Comparison of ENCODE assay signal across 9 mouse cellular contexts in genomic region chr1:171358421-171358820, GRCm38 (mm10). TPM values are rescaled to one million over a fixed set of nuclear protein-coding genes. Genes with fewer than 3 reads are reported as not detected.
A peak's percentile ranks its signal among the peaks of the same experiment; 100 is the strongest.
DNase-seq lines count a peak whose midpoint lies in the region; ATAC-seq and TF ChIP-seq lines count a peak whose summit lies in the region.
"Had no signal": no experiment of that assay in that cellular context is flagged by ENCODE, and none has a peak within 500 bp of the region (broad histone marks: within the 10 kb centered on the region; RNA-seq: fewer than 3 reads in every experiment).

No protein-coding gene starts in this region.

- H3K27me3 ChIP-seq in cerebellum, adult 2 months (ENCODE audit: control insufficient read depth, insufficient read depth, low read length) = no peaks in the 10 kb centered on the region
- H3K27me3 ChIP-seq in limb, embryonic 14.5 days (ENCODE audit: control insufficient read depth, insufficient read depth, low read length) = no peaks in the 10 kb centered on the region
- H3K27me3 ChIP-seq in limb, embryonic 10.5 days (ENCODE audit: low read depth, poor library complexity, severe bottlenecking) = no peaks in the 10 kb centered on the region

- peaks cover 12% of the 10 kb centered on the region; the same call in 1 of the 2 replicates for H3K4me1 ChIP-seq in cerebellum, adult 2 months (ENCODE audit: control insufficient read depth, insufficient read depth, low read length)
- peaks cover 13% of the 10 kb centered on the region; the same call in 1 of the 2 replicates for H3K4me1 ChIP-seq in limb, embryonic 14.5 days (ENCODE audit: control insufficient read depth, insufficient read depth, low read length)
- peaks cover 22% of the 10 kb centered on the region for H3K4me1 ChIP-seq in limb, embryonic 10.5 days

- 54% methylated on average over 4 of the region's 4 CpGs for WGBS in cerebellum, adult 2 months
- 78% methylated on average over 4 of the region's 4 CpGs for WGBS in limb, embryonic 14.5 days
- WGBS in limb, embryonic 10.5 days = 76% methylated on average over 4 of the region's 4 CpGs

- H3K27ac ChIP-seq in cerebellum, adult 2 months (ENCODE audit: insufficient read depth, low read length) = no peak overlapping the region
- no peak overlapping the region for H3K27ac ChIP-seq in limb, embryonic 14.5 days (replicated peaks; ENCODE audit: low read depth, low read length)
- H3K27ac ChIP-seq in limb, embryonic 10.5 days = no peak overlapping the region

- H3K36me3 ChIP-seq in limb, embryonic 14.5 days (ENCODE audit: control insufficient read depth, insufficient read depth, low read length) = peaks cover 26% of the 10 kb centered on the region
- H3K36me3 ChIP-seq in limb, embryonic 10.5 days = peaks cover 40% of the 10 kb centered on the region

- no peak for ATAC-seq in limb, embryonic 14.5 days (ENCODE audit: low FRiP score, low read depth)

- DNase-seq in cerebellum, adult 2 months = peak in 1 of 2 experiments; percentile 47
- DNase-seq in cerebellum, postnatal 4 days (ENCODE audit: low spot score in 2 of 2) = no peak
- peak; percentile 42 for DNase-seq in limb, embryonic 14.5 days (ENCODE audit: low spot score)
- DNase-seq in limb, embryonic 10.5 days (ENCODE audit: low spot score) = no peak
- peak; percentile 14 for DNase-seq in adipocyte (ENCODE audit: low spot score)
- DNase-seq in natural killer cell, adult 2 months (ENCODE audit: low spot score in 2 of 2) = peak; percentile 38 to 61
- DNase-seq in neural tube, embryonic 10.5 days (ENCODE audit: extremely low spot score, low spot score) = no peak
- no peak for DNase-seq in gastrocnemius, postnatal 10 days

- TF ChIP-seq POLR2A in cerebellum, adult 2 months (IDR thresholded peaks at IDR 0.05; ENCODE audit: borderline replicate concordance, insufficient read depth, low read length) = no peak
- no peak for TF ChIP-seq POLR2A in limb, embryonic 14.5 days (IDR thresholded peaks at IDR 0.05; ENCODE audit: borderline replicate concordance, extremely low read depth, insufficient read depth, insufficient read length)

- no peak overlapping the region for H3K4me2 ChIP-seq in limb, embryonic 14.5 days (replicated peaks; ENCODE audit: low read depth, low read length, severe bottlenecking)

- H3K9me3 ChIP-seq in limb, embryonic 14.5 days (ENCODE audit: control insufficient read depth, low read length) = no peaks in the 10 kb centered on the region
- no peaks in the 10 kb centered on the region for H3K9me3 ChIP-seq in limb, embryonic 10.5 days (replicated peaks)

- H3K9ac ChIP-seq in limb, embryonic 14.5 days (ENCODE audit: low read depth, low read length, severe bottlenecking) = no peak overlapping the region

- H3K4me3 ChIP-seq in cerebellum, adult 2 months (replicated peaks; ENCODE audit: insufficient read depth, low read depth, low read length) = no peak overlapping the region
- no peak overlapping the region for H3K4me3 ChIP-seq in limb, embryonic 14.5 days (replicated peaks; ENCODE audit: low read length)
- no peak overlapping the region for H3K4me3 ChIP-seq in limb, embryonic 10.5 days

- peak; percentile 42; the same call in 1 of the 2 replicates for TF ChIP-seq CTCF in cerebellum, adult 2 months (IDR thresholded peaks at IDR 0.05; ENCODE audit: borderline replicate concordance, insufficient read depth, low read depth, low read length)

RNA-seq across cellular contexts. Expression of gene Klhdc9, which starts 2.2 kb away (rescaled TPM):
- polyA plus RNA-seq in cerebellum, adult 2 months (2012; rRNA removed) = 7.9 and 8.2 TPM in 2 replicates
- polyA plus RNA-seq in limb, embryonic 14.5 days (2012; rRNA removed) = 1.1 and 1.3 TPM in 2 replicates
- polyA plus RNA-seq in limb, embryonic 14.5 days (2014; fragmentation: Nextera tagmentation; extraction: Ambion mirVana) = 0.88 and 1.1 TPM in 2 replicates
- 1.6 and 2.4 TPM in 2 replicates for polyA plus RNA-seq in limb, embryonic 10.5 days (2016; fragmentation: Nextera tagmentation; extraction: Ambion mirVana)
- total RNA-seq in gastrocnemius, postnatal 10 days (2021) = under 1 TPM; 0.31 to 0.61 TPM
- total RNA-seq: liver, adult 2 months had no signal

RNA-seq across cellular contexts. Expression of gene Nectin4, which starts 11.5 kb away (rescaled TPM):
- 11.9 and 12.5 TPM in 2 replicates for polyA plus RNA-seq in cerebellum, adult 2 months (2012; rRNA removed)
- 16.6 and 19.4 TPM in 2 replicates for polyA plus RNA-seq in limb, embryonic 14.5 days (2012; rRNA removed)
- 19.2 and 21.0 TPM in 2 replicates for polyA plus RNA-seq in limb, embryonic 14.5 days (2014; fragmentation: Nextera tagmentation; extraction: Ambion mirVana)
- polyA plus RNA-seq in limb, embryonic 10.5 days (2016; fragmentation: Nextera tagmentation; extraction: Ambion mirVana) = 3.4 and 4.8 TPM in 2 replicates
- under 1 TPM; 0.07 to 0.20 TPM for total RNA-seq in gastrocnemius, postnatal 10 days (2021)

RNA-seq across cellular contexts. Expression of gene Pfdn2, which starts 13.0 kb away (rescaled TPM):
- 129 and 135 TPM in 2 replicates for polyA plus RNA-seq in cerebellum, adult 2 months (2012; rRNA removed)
- polyA plus RNA-seq in limb, embryonic 14.5 days (2012; rRNA removed) = 40.5 and 82.5 TPM in 2 replicates
- polyA plus RNA-seq in limb, embryonic 14.5 days (2014; fragmentation: Nextera tagmentation; extraction: Ambion mirVana) = 43.0 and 48.0 TPM in 2 replicates
- 149 TPM in 2 replicates for polyA plus RNA-seq in limb, embryonic 10.5 days (2016; fragmentation: Nextera tagmentation; extraction: Ambion mirVana)
- total RNA-seq in gastrocnemius, postnatal 10 days (2021) = 100 to 1,000 TPM; 104 to 113 TPM

RNA-seq across cellular contexts. Expression of gene Nit1, which starts 13.0 kb away (rescaled TPM):
- 68.2 TPM in 2 replicates for polyA plus RNA-seq in cerebellum, adult 2 months (2012; rRNA removed)
- 50.0 and 54.0 TPM in 2 replicates for polyA plus RNA-seq in limb, embryonic 14.5 days (2012; rRNA removed)
- polyA plus RNA-seq in limb, embryonic 14.5 days (2014; fragmentation: Nextera tagmentation; extraction: Ambion mirVana) = 29.0 and 30.4 TPM in 2 replicates
- 32.8 and 36.3 TPM in 2 replicates for polyA plus RNA-seq in limb, embryonic 10.5 days (2016; fragmentation: Nextera tagmentation; extraction: Ambion mirVana)
- total RNA-seq in gastrocnemius, postnatal 10 days (2021) = 10 to 100 TPM; 20.1 to 22.5 TPM

RNA-seq across cellular contexts. Expression of gene Dedd, which starts 29.5 kb away (rescaled TPM):
- 54.4 and 56.4 TPM in 2 replicates for polyA plus RNA-seq in cerebellum, adult 2 months (2012; rRNA removed)
- 72.5 and 81.1 TPM in 2 replicates for polyA plus RNA-seq in limb, embryonic 14.5 days (2012; rRNA removed)
- polyA plus RNA-seq in limb, embryonic 14.5 days (2014; fragmentation: Nextera tagmentation; extraction: Ambion mirVana) = 50.9 and 57.7 TPM in 2 replicates
- 44.3 and 50.5 TPM in 2 replicates for polyA plus RNA-seq in limb, embryonic 10.5 days (2016; fragmentation: Nextera tagmentation; extraction: Ambion mirVana)
- total RNA-seq in gastrocnemius, postnatal 10 days (2021) = 10 to 100 TPM; 30.3 to 31.2 TPM

Comparison
In these comparisons a context has a peak if more than half of its experiments do, and no peak if none do; other contexts are left out.
1. DNase-seq: peak in limb, embryonic 14.5 days (single experiment), adipocyte (single experiment) and natural killer cell, adult 2 months (2 of 2); none in cerebellum, postnatal 4 days (0 of 2), limb, embryonic 10.5 days (single experiment), neural tube, embryonic 10.5 days (single experiment) and gastrocnemius, postnatal 10 days (single experiment).